Mouse (Mus musculus): ENCODE results near the gene Myo9a. TPM values are rescaled to one million over a fixed set of nuclear protein-coding genes. Genes with fewer than 3 reads are reported as not detected.

Myo9a gene
- total RNA-seq, 2 experiments from 2014 or later, result 37.3 to 38.5 TPM

Other genes starting within 250 kb of the Myo9a start
- gene Hexa, start 211.4 kb upstream of the Myo9a start, total RNA-seq (2015; ENCODE audit: low replicate concordance), result 19.7 and 23.4 TPM in 2 replicates
- 24.5 and 28.0 TPM in 2 replicates for gene Hexa, start 211.4 kb upstream of the Myo9a start, total RNA-seq (2017; ENCODE audit: low replicate concordance)
- 3.6 TPM in 1 of 2 replicates, not detected in the other for gene Tmem202, start 211.0 kb upstream of the Myo9a start, total RNA-seq (2015; ENCODE audit: low replicate concordance)
- gene Tmem202, start 211.0 kb upstream of the Myo9a start, total RNA-seq (2017; ENCODE audit: low replicate concordance), result not detected in 2 replicates
- not detected in 2 replicates for gene Celf6, start 173.0 kb upstream of the Myo9a start, total RNA-seq (2015; ENCODE audit: low replicate concordance)
- gene Celf6, start 173.0 kb upstream of the Myo9a start, total RNA-seq (2017; ENCODE audit: low replicate concordance), result not detected in 2 replicates
- gene Parp6, start 133.6 kb upstream of the Myo9a start, total RNA-seq (2015; ENCODE audit: low replicate concordance), result 15.1 and 18.0 TPM in 2 replicates
- gene Parp6, start 133.6 kb upstream of the Myo9a start, total RNA-seq (2017; ENCODE audit: low replicate concordance), result 0.90 and 3.3 TPM in 2 replicates
- 26.4 and 30.6 TPM in 2 replicates for gene Pkm, start 94.5 kb upstream of the Myo9a start, total RNA-seq (2015; ENCODE audit: low replicate concordance)
- gene Pkm, start 94.5 kb upstream of the Myo9a start, total RNA-seq (2017; ENCODE audit: low replicate concordance), result 75.0 and 81.4 TPM in 2 replicates
- not detected in 2 replicates for gene Gramd2, start 70.8 kb upstream of the Myo9a start, total RNA-seq (2015; ENCODE audit: low replicate concordance)
- 0.13 TPM in 1 of 2 replicates, not detected in the other for gene Gramd2, start 70.8 kb upstream of the Myo9a start, total RNA-seq (2017; ENCODE audit: low replicate concordance)
- 0.36 and 3.8 TPM in 2 replicates for gene Senp8, start 186 bp upstream of the Myo9a start, total RNA-seq (2015; ENCODE audit: low replicate concordance)
- 0.77 and 5.5 TPM in 2 replicates for gene Senp8, start 186 bp upstream of the Myo9a start, total RNA-seq (2017; ENCODE audit: low replicate concordance)
- not detected in 2 replicates for gene Nr2e3, start 209.8 kb downstream of the Myo9a start, total RNA-seq (2015; ENCODE audit: low replicate concordance)
- not detected in 2 replicates for gene Nr2e3, start 209.8 kb downstream of the Myo9a start, total RNA-seq (2017; ENCODE audit: low replicate concordance)

All from erythroid progenitor cell, adult 5-6 weeks (primary cell).